Mouse (Mus musculus) thymus, postnatal 10 days (tissue): ENCODE measurements around the gene Slc38a8.

Experiments
- DNase-seq, 2 experiments: peaks; one replicate each; pipeline ENCODE4 v3.0.0; 2021; ENCODE audit warnings: low spot score in 2 of 2

The Slc38a8 gene

DNA sequence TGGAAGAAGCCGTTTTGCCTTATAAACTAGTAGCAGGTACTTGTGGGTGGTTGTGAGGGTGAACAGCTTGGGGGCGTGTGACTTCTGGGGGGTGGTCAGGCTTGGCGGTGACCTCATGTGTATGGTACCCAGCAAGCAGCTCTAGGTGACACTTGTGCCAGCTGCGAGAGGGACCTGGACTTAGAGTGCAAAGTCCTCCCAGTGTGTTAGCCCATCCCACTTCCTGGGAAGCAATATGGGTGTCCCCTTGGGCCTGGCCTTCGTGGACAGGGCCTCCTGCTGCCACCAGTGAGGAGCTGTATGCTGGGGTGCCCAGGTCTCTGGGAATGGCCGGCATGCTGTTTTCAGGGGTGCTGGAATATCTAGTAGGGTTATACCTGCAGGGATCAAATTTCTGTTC is 62.6 kb downstream of the Slc38a8 start:
- no peak for DNase-seq

DNA sequence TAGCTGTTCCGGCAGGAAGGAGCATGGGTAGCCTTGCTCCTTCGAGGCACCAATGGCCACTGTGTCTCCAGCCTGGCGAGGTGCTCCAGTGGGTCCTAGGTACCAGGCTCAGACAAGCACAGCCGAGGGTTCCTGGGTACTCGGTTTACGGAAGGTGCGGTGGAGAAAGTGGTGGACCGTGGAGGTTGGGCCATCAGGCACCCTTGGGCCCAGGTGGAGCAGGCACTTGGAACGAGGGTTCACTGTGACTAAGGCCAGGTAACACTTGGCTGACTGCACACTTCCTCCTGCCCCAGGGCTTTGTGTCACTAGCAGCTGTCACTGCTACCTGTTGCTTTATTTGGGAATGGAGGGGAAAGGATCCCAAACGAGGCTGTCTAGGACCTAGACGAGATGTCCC is 64.0 kb downstream of the Slc38a8 start:
- no peak for DNase-seq

DNA sequence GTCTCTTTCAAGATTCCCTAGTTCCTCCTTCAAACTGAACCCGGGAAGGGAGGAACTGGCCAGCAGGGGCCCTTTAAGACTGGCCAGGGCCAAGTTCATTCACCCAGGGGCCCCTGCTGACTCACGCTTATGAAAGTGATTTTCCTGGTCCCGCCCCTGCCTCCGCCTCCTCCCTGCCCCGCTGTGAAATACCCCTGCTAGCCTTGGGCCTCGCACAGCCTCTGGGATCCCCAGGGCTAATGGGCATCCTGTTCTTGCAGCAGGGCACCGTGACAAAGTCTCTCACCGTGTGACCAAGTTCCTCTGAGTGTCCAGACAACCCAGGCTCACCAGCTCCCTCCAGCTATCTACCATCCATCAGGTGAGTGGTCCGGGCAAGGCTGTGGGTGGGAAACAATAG is 64.6 kb downstream of the Slc38a8 start:
- DNase-seq = no peak

- no peak for DNase-seq
Observed at GRCm38 (mm10) chr8:119436331-119436730, 65.2 kb downstream of the Slc38a8 start.

- no peak for DNase-seq
Observed at GRCm38 (mm10) chr8:119435527-119435926, 66.0 kb downstream of the Slc38a8 start.

- DNase-seq = no peak
Observed at GRCm38 (mm10) chr8:119434569-119434968, 66.9 kb downstream of the Slc38a8 start.

- no peak for DNase-seq
Observed at GRCm38 (mm10) chr8:119433582-119434174, 67.8 kb downstream of the Slc38a8 start, which contains the start of gene Osgin1. Gene Osgin1, plus strand, starts transcription at chr8:119434124.

GRCm38 (mm10) chr8:119432372-119432771 is 69.1 kb downstream of the Slc38a8 start:
- no peak for DNase-seq

GRCm38 (mm10) chr8:119430690-119431089 is 70.8 kb downstream of the Slc38a8 start:
- no peak for DNase-seq

DNA sequence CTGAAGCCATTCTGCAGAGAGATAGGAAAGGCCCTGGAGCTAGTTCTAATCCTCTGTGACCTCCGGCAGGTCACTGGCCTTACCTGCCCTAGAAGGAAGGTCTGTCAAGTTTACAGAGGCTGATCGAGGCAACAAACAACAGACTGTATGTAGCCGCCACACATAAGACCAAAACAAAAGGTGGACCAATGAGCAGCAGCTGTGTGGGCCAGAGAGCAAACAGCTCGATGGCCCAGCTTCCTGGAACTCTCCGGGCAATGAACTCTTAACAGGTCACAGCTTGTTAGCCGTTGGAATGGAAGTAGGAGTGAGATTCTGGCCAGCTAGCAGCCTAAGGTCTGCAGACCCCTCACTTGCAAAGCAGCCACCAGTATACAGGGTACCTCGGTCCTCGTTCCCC is 71.2 kb downstream of the Slc38a8 start:
- DNase-seq = no peak
